9 mouse cellular contexts compared by ENCODE assay signal in the genomic region with DNA sequence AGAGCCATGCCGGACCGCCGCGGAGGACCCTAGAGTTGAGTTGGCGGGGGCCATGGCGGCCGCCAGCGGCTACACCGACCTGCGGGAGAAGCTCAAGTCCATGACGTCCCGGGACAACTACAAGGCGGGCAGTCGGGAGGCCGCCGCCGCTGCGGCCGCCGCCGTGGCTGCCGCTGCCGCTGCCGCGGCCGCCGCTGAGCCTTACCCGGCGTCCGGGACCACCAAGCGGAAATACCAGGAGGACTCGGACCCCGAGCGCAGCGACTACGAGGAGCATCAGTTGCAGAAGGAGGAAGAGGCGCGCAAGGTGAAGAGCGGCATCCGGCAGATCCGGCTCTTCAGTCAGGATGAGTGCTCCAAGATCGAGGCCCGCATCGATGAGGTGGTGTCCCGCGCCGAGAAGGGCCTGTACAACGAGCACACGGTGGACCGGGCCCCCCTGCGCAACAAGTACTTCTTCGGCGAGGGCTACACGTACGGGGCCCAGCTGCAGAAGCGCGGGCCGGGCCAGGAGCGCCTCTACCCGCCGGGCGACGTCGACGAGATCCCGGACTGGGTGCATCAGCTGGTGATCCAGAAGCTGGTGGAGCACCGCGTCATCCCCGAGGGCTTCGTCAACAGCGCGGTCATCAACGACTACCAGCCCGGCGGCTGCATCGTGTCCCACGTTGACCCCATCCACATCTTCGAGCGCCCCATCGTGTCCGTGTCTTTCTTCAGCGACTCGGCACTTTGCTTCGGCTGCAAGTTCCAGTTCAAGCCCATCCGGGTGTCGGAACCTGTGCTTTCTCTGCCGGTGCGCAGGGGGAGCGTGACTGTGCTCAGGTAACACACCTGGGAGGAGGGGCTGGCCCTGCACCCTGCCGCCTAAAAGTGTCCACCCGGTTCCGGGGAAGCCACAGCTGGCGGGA. TPM values are rescaled to one million over a fixed set of nuclear protein-coding genes. Genes with fewer than 3 reads are reported as not detected.
A peak's percentile ranks its signal among the peaks of the same experiment; 100 is the strongest.
DNase-seq lines count a peak whose midpoint lies in the region; ATAC-seq and TF ChIP-seq lines count a peak whose summit lies in the region.
"Had no signal": no experiment of that assay in that cellular context is flagged by ENCODE, and none has a peak within 500 bp of the region (broad histone marks: within the 10 kb centered on the region; RNA-seq: fewer than 3 reads in every experiment).

No protein-coding gene starts in this region.

- H3K9ac ChIP-seq in forebrain, postnatal 0 days, result peak overlapping the region; percentile 77
- peak overlapping the region; percentile 92 for H3K9ac ChIP-seq in limb, embryonic 11.5 days (ENCODE audit: low read length)

- peak overlapping the region; percentile 66 for H3K27ac ChIP-seq in cerebellum, adult 2 months (ENCODE audit: insufficient read depth, low read length)
- H3K27ac ChIP-seq in forebrain, postnatal 0 days (ENCODE audit: low read depth, low read length), result peak overlapping the region; percentile 98
- peak overlapping the region; percentile 96 for H3K27ac ChIP-seq in limb, embryonic 11.5 days (replicated peaks; ENCODE audit: low read depth, low read length)
- peak overlapping the region; percentile 96 for H3K27ac ChIP-seq in midbrain, embryonic 10.5 days (replicated peaks)

- no peaks in the 10 kb centered on the region for H3K9me3 ChIP-seq in forebrain, postnatal 0 days (ENCODE audit: low read length)
- H3K9me3 ChIP-seq in limb, embryonic 11.5 days (ENCODE audit: control insufficient read depth, low read length), result no peaks in the 10 kb centered on the region
- no peaks in the 10 kb centered on the region for H3K9me3 ChIP-seq in midbrain, embryonic 10.5 days (replicated peaks)

- TF ChIP-seq POLR2A in cerebellum, adult 2 months (IDR thresholded peaks at IDR 0.05; ENCODE audit: borderline replicate concordance, insufficient read depth, low read length), result no peak

- no peaks in the 10 kb centered on the region for H3K4me1 ChIP-seq in cerebellum, adult 2 months (ENCODE audit: control insufficient read depth, insufficient read depth, low read length)
- H3K4me1 ChIP-seq in forebrain, postnatal 0 days (ENCODE audit: insufficient read depth), result peaks cover 18% of the 10 kb centered on the region
- H3K4me1 ChIP-seq in limb, embryonic 11.5 days (ENCODE audit: control insufficient read depth, insufficient read depth, low read length), result peaks cover 17% of the 10 kb centered on the region
- H3K4me1 ChIP-seq in midbrain, embryonic 10.5 days, result peaks cover 52% of the 10 kb centered on the region

- TF ChIP-seq CTCF in cerebellum, adult 2 months (IDR thresholded peaks at IDR 0.05; ENCODE audit: borderline replicate concordance, insufficient read depth, low read depth, low read length), result no peak
- no peak for TF ChIP-seq CTCF in forebrain, postnatal 0 days (IDR thresholded peaks at IDR 0.05; ENCODE audit: low read depth)

- H3K4me2 ChIP-seq in forebrain, postnatal 0 days (ENCODE audit: low read depth), result peak overlapping the region; percentile 94
- H3K4me2 ChIP-seq in limb, embryonic 11.5 days (ENCODE audit: low read depth, severe bottlenecking), result peak overlapping the region; percentile 80

- 0 out of 2 replicates have a peak, but pooled peaks cover 5% of the 10 kb centered on the region for H3K36me3 ChIP-seq in forebrain, postnatal 0 days (ENCODE audit: insufficient read depth)
- H3K36me3 ChIP-seq in limb, embryonic 11.5 days (ENCODE audit: control insufficient read depth, insufficient read depth, low read length), result peaks cover 2% of the 10 kb centered on the region; the same call in 1 of the 2 replicates
- H3K36me3 ChIP-seq in midbrain, embryonic 10.5 days, result peaks cover 38% of the 10 kb centered on the region

- no peak for ATAC-seq in frontal cortex, adult (ENCODE audit: low TSS enrichment)
- peak; percentile 0; the same call in 1 of the 2 replicates for ATAC-seq in forebrain, postnatal 0 days
- ATAC-seq in inflammation-experienced regulatory T-cells, adult 6 months, result peak; percentile 59
- no peak for ATAC-seq in limb, embryonic 11.5 days (ENCODE audit: insufficient number of reproducible peaks, low FRiP score, low TSS enrichment, low read depth)

- under 1% methylated on average over 93 of the region's 93 CpGs for WGBS in cerebellum, adult 2 months
- under 1% methylated on average over 90 of the region's 93 CpGs for WGBS in forebrain, postnatal 0 days
- under 1% methylated on average over 92 of the region's 93 CpGs for WGBS in limb, embryonic 11.5 days
- WGBS in midbrain, embryonic 10.5 days, result under 1% methylated on average over 93 of the region's 93 CpGs

- peak; percentile 31 to 54 for DNase-seq in frontal cortex, postnatal 10 days (ENCODE audit: low spot score in 2 of 2)
- DNase-seq in cerebellum, adult 2 months, result peak; percentile 44 to 57
- peak; percentile 20 for DNase-seq in forebrain, postnatal 0 days
- DNase-seq in limb, embryonic 11.5 days (ENCODE audit: low spot score), result peak; percentile 55
- peak; percentile 53 for DNase-seq in midbrain, embryonic 10.5 days (ENCODE audit: low spot score)
- peak; percentile 40 to 54 for DNase-seq in spleen, adult 18-20 months

- no peaks in the 10 kb centered on the region for H3K27me3 ChIP-seq in cerebellum, adult 2 months (ENCODE audit: control insufficient read depth, insufficient read depth, low read length)
- no peaks in the 10 kb centered on the region for H3K27me3 ChIP-seq in forebrain, postnatal 0 days (ENCODE audit: insufficient read depth, low read length)
- H3K27me3 ChIP-seq in limb, embryonic 11.5 days (ENCODE audit: control insufficient read depth, insufficient read depth, low read length), result no peaks in the 10 kb centered on the region
- H3K27me3 ChIP-seq in midbrain, embryonic 10.5 days (ENCODE audit: low read depth, poor library complexity, severe bottlenecking), result no peaks in the 10 kb centered on the region
- H3K27me3 ChIP-seq: Patski had no signal

- H3K4me3 ChIP-seq in cerebellum, adult 2 months (replicated peaks; ENCODE audit: insufficient read depth, low read depth, low read length), result peak overlapping the region; percentile 68
- H3K4me3 ChIP-seq in forebrain, postnatal 0 days (ENCODE audit: low read depth, low read length), result peak overlapping the region; percentile 84
- H3K4me3 ChIP-seq in limb, embryonic 11.5 days (ENCODE audit: low read depth, low read length), result peak overlapping the region; percentile 97
- peak overlapping the region; percentile 89 for H3K4me3 ChIP-seq in midbrain, embryonic 10.5 days

RNA-seq across cellular contexts. Expression of gene Alkbh5, which starts 2.4 kb away (rescaled TPM):
- polyA plus RNA-seq in cerebellum, adult 2 months (2012; rRNA removed), result 25.2 and 27.3 TPM in 2 replicates
- total RNA-seq in forebrain, postnatal 0 days (2014; rRNA removed), result 28.3 and 32.8 TPM in 2 replicates
- 14.2 and 21.8 TPM in 2 replicates for polyA plus RNA-seq in forebrain, postnatal 0 days (2015; fragmentation: Nextera tagmentation; extraction: Ambion mirVana)
- polyA plus RNA-seq in inflammation-experienced regulatory T-cells, adult 6 months (2017; shearing (Covaris generic)), result 10 to 100 TPM; 29.6 to 44.0 (median 41.0) TPM
- 34.7 and 34.9 TPM in 2 replicates for polyA plus RNA-seq in limb, embryonic 11.5 days (2014; fragmentation: Nextera tagmentation; extraction: Ambion mirVana)
- 34.4 TPM in 2 replicates for polyA plus RNA-seq in midbrain, embryonic 10.5 days (2016; fragmentation: Nextera tagmentation; extraction: Ambion mirVana)

Comparison
In these comparisons a context has a peak if more than half of its experiments do, and no peak if none do; other contexts are left out.
1. ATAC-seq: peak in forebrain, postnatal 0 days (single experiment) and inflammation-experienced regulatory T-cells, adult 6 months (single experiment); none in frontal cortex, adult (single experiment) and limb, embryonic 11.5 days (single experiment).
2. Peak in every context shown above with its lines, with median percentiles within 50 percentile points of each other: DNase-seq, H3K27ac ChIP-seq and H3K4me3 ChIP-seq.